Mouse (Mus musculus) liver, postnatal 0 days (tissue): ENCODE data around the gene Pth2.

ENCODE experiments used
- CTCF ChIP-seq: sonication (generic); IDR thresholded peaks from 2 replicates; pipeline ENCODE4 v1.5.1; 2016; ENCODE audit warnings: antibody characterized with exemption, low read depth
- EP300 ChIP-seq: IDR thresholded peaks from 2 replicates; pipeline ENCODE4 v1.6.1; 2016; ENCODE audit warnings: antibody characterized with exemption, low read depth, mild to moderate bottlenecking

- no peak for TF ChIP-seq CTCF
- no peak for TF ChIP-seq EP300
Observed at GRCm38 (mm10) chr7:45182606-45183005, 1.8 kb downstream of the Pth2 start.
